Mouse (Mus musculus) thymus, postnatal 10 days (tissue): ENCODE data around the gene Zfp13.
"Not testable (repeated sequence)": the region's sequence is repeated elsewhere in the genome, so short reads cannot be mapped to it uniquely, and the experiment has no call there.

ENCODE experiments used
- DNase-seq, 2 experiments: peaks; one replicate each; pipeline ENCODE4 v3.0.0; 2021; ENCODE audit warnings: low spot score in 2 of 2

Zfp13 gene

GRCm38 (mm10) chr17:23550188-23550791 lies 49.0 kb downstream of the Zfp13 start:
- peak; percentile 80 to 89 for DNase-seq

GRCm38 (mm10) chr17:23549441-23549840 lies 49.8 kb downstream of the Zfp13 start:
- DNase-seq, result no peak

GRCm38 (mm10) chr17:23548615-23549014 lies 50.7 kb downstream of the Zfp13 start:
- peak; percentile 68 to 77 for DNase-seq

- DNase-seq, result no peak
Measured at GRCm38 (mm10) chr17:23547681-23548443, 51.4 kb downstream of the Zfp13 start.

- DNase-seq, result peak; percentile 69 to 86
Measured at GRCm38 (mm10) chr17:23546702-23547505, 52.4 kb downstream of the Zfp13 start.

GRCm38 (mm10) chr17:23546333-23546701 lies 53.0 kb downstream of the Zfp13 start:
- peak in 1 of 2 experiments; percentile 74 for DNase-seq

GRCm38 (mm10) chr17:23545841-23546240 lies 53.4 kb downstream of the Zfp13 start:
- no peak for DNase-seq

GRCm38 (mm10) chr17:23544766-23545165 lies 54.5 kb downstream of the Zfp13 start:
- no peak for DNase-seq

- DNase-seq, result no peak
Measured at GRCm38 (mm10) chr17:23543983-23544382, 55.3 kb downstream of the Zfp13 start.

- no peak for DNase-seq
Measured at GRCm38 (mm10) chr17:23543325-23543724, 56.0 kb downstream of the Zfp13 start.

GRCm38 (mm10) chr17:23542835-23543234 lies 56.5 kb downstream of the Zfp13 start:
- DNase-seq, result no peak

GRCm38 (mm10) chr17:23542004-23542720 lies 57.1 kb downstream of the Zfp13 start:
- no peak for DNase-seq

- DNase-seq, result peak in 1 of 2 experiments; percentile 1
Measured at GRCm38 (mm10) chr17:23540605-23541475, 58.4 kb downstream of the Zfp13 start.

GRCm38 (mm10) chr17:23540106-23540505 lies 59.2 kb downstream of the Zfp13 start:
- no peak for DNase-seq

- no peak for DNase-seq
Measured at GRCm38 (mm10) chr17:23539608-23540007, 59.7 kb downstream of the Zfp13 start.

- DNase-seq, result no peak
Measured at GRCm38 (mm10) chr17:23538299-23539015, 60.8 kb downstream of the Zfp13 start.

- DNase-seq, result no peak
Measured at GRCm38 (mm10) chr17:23537554-23538255, 61.6 kb downstream of the Zfp13 start.

- not testable (repeated sequence) for DNase-seq
Measured at GRCm38 (mm10) chr17:23535046-23535788, 64.1 kb downstream of the Zfp13 start.
